Mouse (Mus musculus) kidney, embryonic 15.5 days (tissue): ENCODE data around the gene Gatad2a. TPM values are rescaled to one million over a fixed set of nuclear protein-coding genes. Genes with fewer than 3 reads are reported as not detected.
"Not testable (repeated sequence)": the region's sequence is repeated elsewhere in the genome, so short reads cannot be mapped to it uniquely, and the experiment has no call there.

Source experiments
- ATAC-seq: fragments of 200-750 bp; cut with Nextera tagmentation; replicated peaks from 2 replicates; pipeline ENCODE4 v1.8.0; 2017; ENCODE audit warnings: moderate TSS enrichment; ENCODE audit not compliant: low FRiP score
- H3K27ac ChIP-seq: fragments of 300-500 bp; sonication (generic); 2 replicates; pipeline ENCODE4 v1.5.1; 2015; ENCODE audit warnings: mild to moderate bottlenecking, inconsistent platforms
- H3K27me3 ChIP-seq: fragments of 300-500 bp; sonication (generic); 2 replicates; pipeline ENCODE4 v1.6.1; 2015; ENCODE audit warnings: inconsistent platforms
- H3K36me3 ChIP-seq: fragments of 300-500 bp; sonication (generic); 2 replicates; pipeline ENCODE4 v1.6.1; 2015; ENCODE audit warnings: inconsistent platforms
- H3K4me1 ChIP-seq: fragments of 300-500 bp; sonication (generic); 2 replicates; pipeline ENCODE4 v1.6.1; 2015; ENCODE audit warnings: inconsistent platforms
- H3K4me2 ChIP-seq: fragments of 300-500 bp; sonication (generic); 2 replicates; pipeline ENCODE4 v1.6.1; 2015; ENCODE audit warnings: moderate library complexity, mild to moderate bottlenecking, inconsistent platforms
- H3K4me3 ChIP-seq: fragments of 300-500 bp; sonication (generic); replicated peaks from 2 replicates; pipeline ENCODE4 v1.5.1; 2015; ENCODE audit warnings: mild to moderate bottlenecking, inconsistent platforms
- H3K9ac ChIP-seq: fragments of 300-500 bp; sonication (generic); 2 replicates; pipeline ENCODE4 v1.6.1; 2015; ENCODE audit warnings: mild to moderate bottlenecking, inconsistent platforms
- H3K9me3 ChIP-seq: fragments of 300-500 bp; sonication (generic); replicated peaks from 2 replicates; pipeline ENCODE4 v1.6.1; 2016; ENCODE audit warnings: inconsistent platforms
- WGBS: fragments of 180-500 bp; shearing (Covaris S2); methylation state at CpG from one replicate; pipeline ENCODE4 v1.1.7; 2015; ENCODE audit warnings: mixed read lengths; 5-methylcytosine and 5-hydroxymethylcytosine counted together
- polyA plus RNA-seq: library from polyadenylated mRNA; unstranded; fragments of >200 nt; fragmentation: Nextera tagmentation; extraction: Ambion mirVana; gene quantifications from 2 replicates; pipeline ENCODE4 v1.2.1, GENCODE M21; 2015

Gatad2a gene
- polyA plus RNA-seq, 1 experiment from 2014 or later = 40.0 TPM

DNA sequence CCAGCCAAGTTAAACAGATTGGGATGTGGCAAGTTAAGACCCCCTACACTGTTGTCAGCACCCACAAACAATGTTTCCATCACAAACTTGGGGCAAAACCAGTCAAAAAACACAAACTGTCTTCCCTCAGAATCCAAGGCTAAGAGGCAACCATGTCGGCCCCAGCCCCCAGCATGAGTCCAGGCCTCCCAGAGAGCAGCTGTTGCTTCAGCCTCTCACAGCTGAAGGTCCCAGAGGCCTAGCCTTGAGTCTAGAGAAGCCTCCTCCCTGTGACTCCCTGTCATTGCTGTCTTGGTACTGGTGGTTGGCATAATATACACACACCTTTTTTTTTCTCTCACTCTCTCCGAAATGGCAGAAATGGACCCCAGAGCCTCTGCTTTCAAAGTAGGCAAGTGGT is 39.5 kb downstream of the Gatad2a start:
- WGBS = 73% methylated on average over 2 of the region's 2 CpGs
- Histone ChIP-seq H3K4me1 (peaks cover 53% of the 10 kb centered on the region), H3K9ac (no peak overlapping the region), H3K9me3 (no peaks in the 10 kb centered on the region), H3K4me3 (no peak overlapping the region), H3K4me2 (no peak overlapping the region), H3K27me3 (no peaks in the 10 kb centered on the region), H3K27ac (no peak overlapping the region), H3K36me3 (peaks cover 4% of the 10 kb centered on the region; the same call in 1 of the 2 replicates)
- ATAC-seq = no peak

DNA sequence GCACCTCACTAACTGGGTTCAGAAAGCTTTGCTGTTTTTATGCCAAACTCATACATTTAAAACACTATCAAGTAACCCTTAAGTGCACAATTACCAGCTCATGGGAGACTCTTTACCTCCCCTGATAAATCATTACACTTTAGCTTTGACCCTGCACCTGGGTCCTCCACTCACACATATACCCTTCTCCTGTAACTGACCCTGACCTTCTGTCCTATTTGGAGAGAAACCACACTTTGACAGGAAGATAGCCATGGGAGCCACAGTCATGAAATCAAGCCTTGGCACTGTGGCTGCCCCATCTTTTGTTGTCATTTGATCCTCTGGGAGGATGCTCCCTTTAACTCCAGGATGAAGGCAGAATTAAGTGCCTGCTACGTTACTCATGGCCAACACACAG is 41.5 kb downstream of the Gatad2a start:
- Histone ChIP-seq H3K4me1 (peaks cover 51% of the 10 kb centered on the region), H3K4me2 (no peak overlapping the region), H3K9me3 (no peaks in the 10 kb centered on the region), H3K9ac (no peak overlapping the region), H3K27me3 (no peaks in the 10 kb centered on the region), H3K27ac (peak overlapping the region; percentile 51; the same call in 1 of the 2 replicates), H3K36me3 (peaks cover 11% of the 10 kb centered on the region), H3K4me3 (no peak overlapping the region)
- WGBS = 28% methylated on average over 1 of the region's 1 CpGs
- peak; percentile 46; the same call in 1 of the 2 replicates for ATAC-seq

DNA sequence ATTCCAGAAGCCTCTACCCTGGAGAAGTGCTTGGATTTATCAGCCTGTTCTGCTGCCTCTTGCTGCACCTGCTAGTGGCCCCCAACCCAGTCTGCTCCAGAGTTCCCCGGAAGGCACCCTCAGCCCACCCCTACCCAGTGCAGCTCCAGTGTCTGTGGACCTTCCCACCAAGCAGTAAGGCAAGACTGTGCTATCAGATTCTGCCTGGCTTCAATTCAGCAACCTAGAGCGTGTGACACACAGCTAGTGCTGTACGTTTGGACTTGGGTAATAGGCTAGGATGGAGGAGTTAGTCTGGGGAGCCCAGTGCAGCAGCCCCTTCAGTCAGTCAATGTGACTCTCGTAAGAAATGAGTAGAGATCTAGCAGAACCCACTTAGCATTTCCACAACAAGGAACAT is 42.0 kb downstream of the Gatad2a start:
- H3K27me3 ChIP-seq = no peaks in the 10 kb centered on the region
- ATAC-seq = peak; percentile 29; the same call in 1 of the 2 replicates
- peaks cover 15% of the 10 kb centered on the region for H3K36me3 ChIP-seq
- WGBS = 51% methylated on average over 4 of the region's 4 CpGs
- peaks cover 48% of the 10 kb centered on the region for H3K4me1 ChIP-seq
- no peaks in the 10 kb centered on the region for H3K9me3 ChIP-seq
- H3K27ac ChIP-seq = peak overlapping the region; percentile 51; the same call in 1 of the 2 replicates
- H3K4me3 ChIP-seq = no peak overlapping the region
- no peak overlapping the region for H3K4me2 ChIP-seq
- no peak overlapping the region for H3K9ac ChIP-seq

DNA sequence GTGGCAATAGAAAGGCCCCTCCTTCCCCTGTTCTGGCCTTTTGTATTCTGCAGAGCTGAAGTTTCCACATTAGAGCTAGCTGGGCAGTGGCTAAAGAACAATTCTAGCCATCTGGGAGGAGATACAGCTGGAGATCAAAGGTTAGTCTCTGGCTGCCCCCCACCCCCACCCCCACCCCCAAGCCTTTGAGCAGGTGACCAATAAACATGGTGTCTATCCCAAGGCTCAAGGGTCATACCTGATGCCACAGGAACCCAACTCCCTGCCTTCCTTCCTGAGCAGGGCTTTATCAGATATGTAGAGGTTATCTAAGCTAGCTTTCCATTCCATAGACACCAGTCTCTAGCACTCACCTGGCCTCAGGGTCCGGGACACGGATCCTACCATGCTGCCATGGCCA is 45.9 kb downstream of the Gatad2a start:
- Histone ChIP-seq H3K9me3 (no peaks in the 10 kb centered on the region), H3K4me3 (no peak overlapping the region), H3K36me3 (peaks cover 46% of the 10 kb centered on the region), H3K9ac (no peak overlapping the region), H3K4me2 (no peak overlapping the region), H3K27me3 (no peaks in the 10 kb centered on the region), H3K27ac (no peak overlapping the region), H3K4me1 (peaks cover 22% of the 10 kb centered on the region)
- ATAC-seq = no peak
- WGBS = 84% methylated on average over 2 of the region's 2 CpGs

DNA sequence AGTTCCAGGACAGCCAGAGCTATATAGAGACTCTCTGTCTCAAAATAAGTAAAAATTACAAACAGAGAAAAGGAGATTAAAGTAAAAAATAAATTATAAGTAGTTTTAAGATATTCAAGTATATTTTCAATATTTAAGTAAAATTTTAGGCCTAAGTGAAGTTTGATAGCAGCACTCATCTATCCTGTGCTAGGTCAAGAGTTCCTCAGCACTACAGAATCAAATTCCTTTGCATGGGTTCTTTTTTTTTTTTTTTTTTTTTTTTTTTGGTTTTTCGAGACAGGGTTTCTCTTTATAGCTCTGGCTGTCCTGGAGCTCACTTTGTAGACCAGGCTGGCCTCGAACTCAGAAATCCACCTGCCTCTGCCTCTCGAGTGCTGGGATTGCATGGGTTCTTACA is 53.7 kb downstream of the Gatad2a start:
- peaks cover 17% of the 10 kb centered on the region for H3K36me3 ChIP-seq
- not testable (repeated sequence) for H3K9me3 ChIP-seq, H3K27ac ChIP-seq, H3K27me3 ChIP-seq, ATAC-seq, H3K9ac ChIP-seq, H3K4me3 ChIP-seq, H3K4me2 ChIP-seq
- 82% methylated on average over 3 of the region's 3 CpGs for WGBS
- peaks cover 36% of the 10 kb centered on the region for H3K4me1 ChIP-seq

DNA sequence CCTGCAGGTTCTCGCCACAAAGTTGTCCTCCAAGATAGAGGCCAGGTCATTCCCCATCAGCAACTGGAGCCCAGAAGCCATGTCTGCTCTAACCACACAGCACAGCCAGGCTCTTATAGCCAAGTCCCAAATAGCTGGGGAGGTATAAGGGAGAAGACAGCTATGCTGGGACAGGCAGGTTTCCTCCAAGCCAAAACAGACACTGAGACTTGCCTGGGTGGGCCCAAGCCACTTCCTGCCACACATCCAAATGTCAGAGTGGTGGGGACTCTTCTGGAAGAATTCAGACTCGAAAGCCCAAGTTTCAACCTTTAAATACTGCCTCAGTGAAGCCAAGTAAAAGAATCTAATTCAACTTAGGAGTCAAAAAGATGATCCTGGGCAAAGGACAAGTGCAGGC is 55.8 kb downstream of the Gatad2a start:
- no peaks in the 10 kb centered on the region for H3K9me3 ChIP-seq
- no peak for ATAC-seq
- peak overlapping the region; percentile 56 for H3K27ac ChIP-seq
- no peaks in the 10 kb centered on the region for H3K27me3 ChIP-seq
- no peak overlapping the region for H3K4me3 ChIP-seq
- H3K4me1 ChIP-seq = peaks cover 57% of the 10 kb centered on the region
- 83% methylated on average over 2 of the region's 2 CpGs for WGBS
- H3K4me2 ChIP-seq = no peak overlapping the region
- peaks cover 8% of the 10 kb centered on the region for H3K36me3 ChIP-seq
- no peak overlapping the region for H3K9ac ChIP-seq

DNA sequence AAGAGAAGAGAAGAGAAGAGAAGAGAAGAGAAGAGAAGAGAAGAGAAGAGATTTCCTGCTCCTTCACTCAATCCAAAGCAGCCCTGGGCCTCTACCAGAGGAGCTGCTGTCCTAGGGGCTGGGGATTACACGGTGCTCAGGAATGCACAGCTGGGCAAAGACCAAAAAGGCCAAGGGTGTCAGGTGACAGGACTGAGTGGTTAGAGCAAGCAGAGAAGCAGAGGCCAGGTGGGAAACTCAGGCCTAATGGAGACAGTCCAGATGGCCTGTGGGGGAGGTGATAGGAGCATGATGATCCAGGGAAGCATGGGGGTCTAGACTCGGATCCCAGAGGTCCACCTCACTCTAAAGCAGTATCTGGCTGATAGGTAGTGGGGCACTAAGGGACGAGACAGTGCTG is 56.6 kb downstream of the Gatad2a start:
- Histone ChIP-seq H3K4me2 (no peak overlapping the region), H3K9me3 (no peaks in the 10 kb centered on the region), H3K27ac (peak overlapping the region; percentile 56), H3K9ac (no peak overlapping the region), H3K36me3 (peaks cover 15% of the 10 kb centered on the region), H3K27me3 (no peaks in the 10 kb centered on the region), H3K4me3 (no peak overlapping the region), H3K4me1 (peaks cover 58% of the 10 kb centered on the region)
- peak; percentile 86 for ATAC-seq
- 17% methylated on average over 3 of the region's 3 CpGs for WGBS

DNA sequence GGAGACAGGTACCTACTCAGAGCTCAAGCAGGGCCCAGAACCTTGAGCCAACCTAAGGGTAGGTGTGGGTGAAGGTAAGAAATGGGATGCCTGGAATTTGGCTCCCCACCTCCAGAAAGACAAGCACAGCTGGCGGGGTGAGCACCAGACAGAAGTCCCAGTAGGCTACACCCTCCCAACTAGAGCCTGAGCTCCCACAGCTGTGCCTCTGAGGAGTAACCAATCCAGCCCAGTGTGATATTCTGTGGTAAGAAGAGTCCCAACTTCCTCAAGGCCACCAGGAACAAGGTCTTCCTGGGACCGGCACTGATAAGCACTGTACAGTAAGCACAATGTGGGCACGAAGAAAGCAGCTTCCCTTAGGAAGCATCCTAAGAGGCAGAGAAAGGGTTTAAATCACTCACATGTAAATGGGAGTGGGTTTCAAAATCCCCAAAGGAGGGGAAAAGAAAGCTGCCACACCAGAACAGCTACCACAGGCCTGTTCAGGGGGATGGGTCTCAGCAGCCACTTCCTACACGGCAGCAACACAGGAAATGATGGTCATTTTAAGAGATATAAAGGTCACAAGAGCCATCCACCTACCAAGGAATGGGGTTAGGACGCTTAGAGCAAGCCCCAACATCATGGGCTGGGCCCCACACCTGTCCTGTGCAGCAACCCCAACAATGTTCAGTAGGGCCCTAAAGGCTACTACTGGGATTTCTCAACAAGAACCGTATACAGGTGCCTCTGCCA is 57.8 kb downstream of the Gatad2a start:
- peaks cover 58% of the 10 kb centered on the region for H3K4me1 ChIP-seq

DNA sequence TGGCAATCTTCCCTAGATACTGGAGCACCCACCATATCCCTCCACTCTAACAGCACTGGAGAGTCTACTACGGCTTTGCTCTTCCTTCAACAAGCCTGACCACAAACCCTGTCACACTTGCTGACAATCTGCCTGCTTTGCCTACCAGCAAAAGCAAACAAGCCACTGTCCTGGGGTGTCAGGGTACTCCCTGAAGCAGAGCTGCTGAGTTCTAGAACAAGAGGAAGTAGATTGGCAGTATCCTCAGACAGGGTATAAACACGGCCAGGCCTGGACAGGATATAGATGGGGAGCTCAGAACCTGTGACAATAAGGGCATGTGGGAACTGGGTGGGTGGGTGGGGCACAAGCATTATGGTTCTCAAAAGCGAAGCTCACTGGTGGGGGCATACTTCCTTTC is 58.7 kb downstream of the Gatad2a start:
- 83% methylated on average over 3 of the region's 3 CpGs for WGBS
- Histone ChIP-seq H3K27ac (0 out of 2 replicates have a peak overlapping the region, but pooled peaks have one; percentile 18), H3K4me1 (peaks cover 58% of the 10 kb centered on the region), H3K4me2 (no peak overlapping the region), H3K27me3 (no peaks in the 10 kb centered on the region), H3K9me3 (no peaks in the 10 kb centered on the region), H3K4me3 (no peak overlapping the region), H3K9ac (no peak overlapping the region), H3K36me3 (peaks cover 34% of the 10 kb centered on the region)
- no peak for ATAC-seq

More for the DNA sequence above, 57.8 kb downstream of the Gatad2a start:
- Histone ChIP-seq H3K27me3 (no peaks in the 10 kb centered on the region), H3K36me3 (peaks cover 27% of the 10 kb centered on the region), H3K4me2 (no peak overlapping the region), H3K4me3 (no peak overlapping the region), H3K9ac (no peak overlapping the region), H3K27ac (0 out of 2 replicates have a peak overlapping the region, but pooled peaks have one; percentile 6), H3K9me3 (no peaks in the 10 kb centered on the region)
- WGBS = 74% methylated on average over 6 of the region's 6 CpGs
- no peak for ATAC-seq

DNA sequence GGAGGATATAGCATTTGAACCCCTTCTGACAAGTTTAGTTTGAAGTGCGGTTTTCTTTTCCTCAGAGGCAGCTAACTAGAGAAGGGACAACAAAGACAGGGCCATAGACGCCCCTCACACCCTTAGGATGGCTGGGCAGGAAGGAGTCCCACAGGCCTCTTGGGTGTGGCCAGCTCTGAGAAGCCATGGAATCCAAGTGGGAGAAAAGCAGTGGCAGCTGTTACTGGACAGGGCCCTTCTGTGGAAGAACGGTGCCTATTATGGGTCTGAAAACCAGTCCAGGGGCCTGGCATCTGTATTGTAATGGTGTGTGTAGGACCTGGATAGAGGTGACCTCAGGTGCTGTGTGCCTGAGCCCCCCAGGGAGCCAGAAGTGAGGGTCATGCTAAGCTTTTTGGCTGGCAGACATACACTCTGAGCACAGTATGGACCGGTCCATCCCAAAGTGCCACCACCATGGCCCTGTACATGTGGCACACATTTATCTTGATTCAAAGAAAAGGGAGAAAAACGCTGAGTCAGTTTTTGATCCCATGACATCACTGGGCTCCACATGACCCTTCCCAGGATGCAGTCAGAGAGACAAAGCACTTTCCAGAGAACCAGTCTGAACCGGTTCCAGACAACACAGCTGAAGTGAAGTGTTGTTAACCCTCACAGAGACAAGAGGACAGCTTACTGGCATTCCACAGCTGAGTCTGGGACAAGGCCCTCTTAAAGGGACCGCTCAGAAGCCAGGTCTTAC is 60.0 kb downstream of the Gatad2a start:
- H3K27me3 ChIP-seq = no peaks in the 10 kb centered on the region
- no peak overlapping the region for H3K4me3 ChIP-seq
- peaks cover 34% of the 10 kb centered on the region for H3K36me3 ChIP-seq
- no peaks in the 10 kb centered on the region for H3K9me3 ChIP-seq
- peak overlapping the region; percentile 59 for H3K27ac ChIP-seq
- H3K4me1 ChIP-seq = peaks cover 54% of the 10 kb centered on the region
- no peak overlapping the region for H3K9ac ChIP-seq
- WGBS = 61% methylated on average over 7 of the region's 7 CpGs
- H3K4me2 ChIP-seq = no peak overlapping the region
- ATAC-seq = peak; percentile 74

DNA sequence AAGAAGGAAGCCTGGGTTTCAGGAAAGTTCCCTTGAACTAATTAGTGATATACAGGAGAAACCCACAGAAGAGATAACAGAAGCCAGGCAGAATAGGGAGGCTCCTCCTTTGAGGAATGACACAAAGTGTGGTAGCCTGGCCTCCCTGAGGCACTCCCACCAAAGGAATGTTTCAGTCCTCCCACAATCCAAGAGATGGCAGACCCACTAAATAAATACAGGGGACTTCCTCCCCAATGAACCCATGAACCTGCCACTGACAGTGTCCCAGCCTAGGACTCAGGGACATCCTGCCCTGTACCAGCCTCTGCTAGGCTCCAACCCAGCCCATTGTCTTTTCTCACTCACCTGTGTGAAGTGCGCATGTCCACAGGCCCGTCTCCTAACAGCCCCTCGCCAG is 60.8 kb downstream of the Gatad2a start:
- H3K4me1 ChIP-seq = peaks cover 49% of the 10 kb centered on the region
- H3K27me3 ChIP-seq = no peaks in the 10 kb centered on the region
- H3K36me3 ChIP-seq = peaks cover 34% of the 10 kb centered on the region
- ATAC-seq = no peak
- no peak overlapping the region for H3K4me2 ChIP-seq
- H3K4me3 ChIP-seq = no peak overlapping the region
- 81% methylated on average over 3 of the region's 3 CpGs for WGBS
- H3K9me3 ChIP-seq = no peaks in the 10 kb centered on the region
- no peak overlapping the region for H3K9ac ChIP-seq
- peak overlapping the region; percentile 59 for H3K27ac ChIP-seq

DNA sequence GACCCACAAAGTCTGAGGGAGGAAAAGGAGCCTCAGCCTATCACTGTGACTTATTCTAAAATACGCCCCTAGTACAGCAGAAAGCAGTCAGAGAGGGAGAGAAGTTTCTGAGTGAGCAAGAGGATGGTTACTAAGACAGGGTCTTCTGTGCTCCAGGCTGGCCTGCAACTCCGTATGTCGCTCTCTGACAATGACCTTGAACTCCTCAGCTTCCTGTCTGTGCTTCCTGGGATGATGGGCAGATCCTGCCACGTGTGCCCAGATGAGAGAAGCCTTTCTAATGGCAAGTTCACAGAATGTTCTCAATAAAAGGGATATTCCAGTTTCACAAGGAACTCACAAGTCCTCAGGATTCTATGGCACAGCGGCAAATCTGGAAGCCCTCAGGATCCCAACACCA is 61.6 kb downstream of the Gatad2a start:
- Histone ChIP-seq H3K4me2 (no peak overlapping the region), H3K9ac (no peak overlapping the region), H3K36me3 (peaks cover 34% of the 10 kb centered on the region), H3K9me3 (no peaks in the 10 kb centered on the region), H3K27ac (no peak overlapping the region), H3K27me3 (no peaks in the 10 kb centered on the region), H3K4me1 (peaks cover 40% of the 10 kb centered on the region), H3K4me3 (no peak overlapping the region)
- no peak for ATAC-seq
- 83% methylated on average over 5 of the region's 5 CpGs for WGBS
